Mouse (Mus musculus) heart, postnatal 0 days (tissue): ENCODE results near the gene Psmd8. TPM values are rescaled to one million over a fixed set of nuclear protein-coding genes. Genes with fewer than 3 reads are reported as not detected.
"Not testable (repeated sequence)": the region's sequence is repeated elsewhere in the genome, so short reads cannot be mapped to it uniquely, and the experiment has no call there.

Experiments
- ATAC-seq: fragments of 200-750 bp; cut with Nextera tagmentation; 2 replicates; pipeline ENCODE4 v1.8.0; 2017; ENCODE audit warnings: low read depth, moderate number of reproducible peaks, moderate library complexity; ENCODE audit not compliant: insufficient read depth
- DNase-seq: peaks from one replicate; pipeline ENCODE4 v3.0.0-alpha.2; 2016; ENCODE audit warnings: low spot score
- H3K27ac ChIP-seq: fragments of 300-500 bp; sonication (generic); 2 replicates; pipeline ENCODE4 v1.5.1; 2014; ENCODE audit warnings: low read depth, mild to moderate bottlenecking
- H3K27me3 ChIP-seq: fragments of 300-500 bp; sonication (generic); 2 replicates; pipeline ENCODE4 v1.6.1; 2014; ENCODE audit warnings: low read length, mixed read lengths; ENCODE audit not compliant: control insufficient read depth, insufficient read depth
- H3K36me3 ChIP-seq: fragments of 300-500 bp; sonication (generic); replicated peaks from 2 replicates; pipeline ENCODE4 v1.6.1; 2014; ENCODE audit warnings: low read length, mixed read lengths; ENCODE audit not compliant: control insufficient read depth, insufficient read depth
- H3K4me1 ChIP-seq: fragments of 300-500 bp; sonication (generic); 2 replicates; pipeline ENCODE4 v1.6.1; 2014; ENCODE audit warnings: antibody characterized with exemption; ENCODE audit not compliant: control insufficient read depth, insufficient read depth
- H3K4me2 ChIP-seq: fragments of 300-500 bp; sonication (generic); 2 replicates; pipeline ENCODE4 v1.6.1; 2014; ENCODE audit warnings: low read depth, mild to moderate bottlenecking, low read length, moderate library complexity
- H3K4me3 ChIP-seq: fragments of 300-500 bp; sonication (generic); 2 replicates; pipeline ENCODE4 v1.5.1; 2014; ENCODE audit warnings: low read depth, low read length
- H3K9ac ChIP-seq: fragments of 300-500 bp; sonication (generic); replicated peaks from 2 replicates; pipeline ENCODE4 v1.6.1; 2014; ENCODE audit warnings: low read depth, low read length, mixed read lengths
- H3K9me3 ChIP-seq: fragments of 300-500 bp; sonication (generic); replicated peaks from 2 replicates; pipeline ENCODE4 v1.6.1; 2016; ENCODE audit warnings: low read length; ENCODE audit not compliant: control insufficient read depth
- CTCF ChIP-seq: IDR thresholded peaks from 2 replicates; pipeline ENCODE4 v1.5.1; 2016; ENCODE audit warnings: antibody characterized with exemption, control low read depth, low read depth
- EP300 ChIP-seq: IDR thresholded peaks from 2 replicates; pipeline ENCODE4 v1.6.1; 2016; ENCODE audit warnings: antibody characterized with exemption, low read depth
- WGBS: fragments of 180-500 bp; shearing (Covaris S2); extraction: QIAGEN DNeasy Blood & Tissue Kit; methylation state at CpG from one replicate; pipeline ENCODE4 v1.1.7; 2014; 5-methylcytosine and 5-hydroxymethylcytosine counted together
- polyA plus RNA-seq: library from polyadenylated mRNA; unstranded; fragments of >200 nt; fragmentation: Nextera tagmentation; extraction: Ambion mirVana; gene quantifications from 2 replicates; pipeline ENCODE4 v1.2.1, GENCODE M21; 2015
- total RNA-seq: library from RNA; depleted of rRNA; stranded (reverse); fragments of >200 nt; gene quantifications from 2 replicates; pipeline ENCODE4 v1.2.3, GENCODE M21; 2014; ENCODE audit warnings: low replicate concordance

Psmd8 gene
- total and polyA plus RNA-seq, 2 experiments from 2014 or later, result 255 to 296 TPM

GRCm38 (mm10) chr7:29202577-29202976 is 22.1 kb upstream of the Psmd8 start:
- no peak overlapping the region for H3K27ac ChIP-seq
- DNase-seq (no peak), ATAC-seq (no peak)
- no peaks in the 10 kb centered on the region for H3K4me1 ChIP-seq
- 73% methylated on average over 5 of the region's 6 CpGs for WGBS
- H3K4me3 ChIP-seq, result no peak overlapping the region
- H3K36me3 ChIP-seq, result no peaks in the 10 kb centered on the region
- no peak overlapping the region for H3K9ac ChIP-seq
- TF ChIP-seq EP300, result no peak
- no peak for TF ChIP-seq CTCF
- no peaks in the 10 kb centered on the region for H3K9me3 ChIP-seq
- no peaks in the 10 kb centered on the region for H3K27me3 ChIP-seq
- H3K4me2 ChIP-seq, result no peak overlapping the region

- WGBS, result 67% methylated on average over 1 of the region's 1 CpGs
- not testable (repeated sequence) for ATAC-seq, H3K27ac ChIP-seq
Measured at GRCm38 (mm10) chr7:29194230-29194629, 13.7 kb upstream of the Psmd8 start.

GRCm38 (mm10) chr7:29181323-29181722 is 822 bp upstream of the Psmd8 start:
- not testable (repeated sequence) for H3K27me3 ChIP-seq, ATAC-seq, H3K27ac ChIP-seq, DNase-seq, H3K4me2 ChIP-seq, H3K4me3 ChIP-seq, H3K9me3 ChIP-seq, H3K36me3 ChIP-seq, H3K9ac ChIP-seq
- WGBS, result 97% methylated on average over 4 of the region's 4 CpGs
- peaks cover 14% of the 10 kb centered on the region for H3K4me1 ChIP-seq

More at GRCm38 (mm10) chr7:29194230-29194629, 13.7 kb upstream of the Psmd8 start:
- DNase-seq, H3K36me3 ChIP-seq, H3K27me3 ChIP-seq, H3K4me3 ChIP-seq, H3K4me2 ChIP-seq, H3K9me3 ChIP-seq, H3K4me1 ChIP-seq, H3K9ac ChIP-seq: not testable (repeated sequence)

- WGBS, result 39% methylated on average over 5 of the region's 5 CpGs
- Histone ChIP-seq H3K4me3 (peak overlapping the region; percentile 94), H3K9ac (no peak overlapping the region), H3K27ac (no peak overlapping the region), H3K4me2 (peak overlapping the region; percentile 19; the same call in 1 of the 2 replicates), H3K4me1 (peaks cover 14% of the 10 kb centered on the region), H3K27me3 (no peaks in the 10 kb centered on the region), H3K9me3 (no peaks in the 10 kb centered on the region), H3K36me3 (peaks cover 15% of the 10 kb centered on the region)
- TF ChIP-seq EP300 (no peak), CTCF (no peak)
- ATAC-seq, result no peak
- DNase-seq, result no peak
Measured at GRCm38 (mm10) chr7:29180854-29181236, 344 bp upstream of the Psmd8 start.

GRCm38 (mm10) chr7:29179323-29179722 is 1.2 kb downstream of the Psmd8 start:
- Histone ChIP-seq H3K4me3 (peak overlapping the region; percentile 94), H3K36me3 (peaks cover 30% of the 10 kb centered on the region), H3K9ac (peak overlapping the region; percentile 89), H3K4me2 (peak overlapping the region; percentile 89), H3K27me3 (no peaks in the 10 kb centered on the region), H3K9me3 (no peaks in the 10 kb centered on the region), H3K4me1 (peaks cover 14% of the 10 kb centered on the region), H3K27ac (peak overlapping the region; percentile 85)
- ATAC-seq (no peak), DNase-seq (peak; percentile 40)
- TF ChIP-seq CTCF, result no peak
- no peak for TF ChIP-seq EP300
- 16% methylated on average over 7 of the region's 7 CpGs for WGBS

GRCm38 (mm10) chr7:29178106-29178505 is 2.4 kb downstream of the Psmd8 start:
- 0 out of 2 replicates have a peak, but pooled peaks cover 5% of the 10 kb centered on the region for H3K27me3 ChIP-seq
- TF ChIP-seq CTCF (no peak), EP300 (no peak)
- H3K36me3 ChIP-seq, result peaks cover 41% of the 10 kb centered on the region
- no peak overlapping the region for H3K4me2 ChIP-seq
- no peak for DNase-seq
- no peak overlapping the region for H3K9ac ChIP-seq
- ATAC-seq, result no peak
- H3K27ac ChIP-seq, result no peak overlapping the region
- 88% methylated on average over 4 of the region's 4 CpGs for WGBS
- no peaks in the 10 kb centered on the region for H3K9me3 ChIP-seq
- peaks cover 14% of the 10 kb centered on the region for H3K4me1 ChIP-seq
- H3K4me3 ChIP-seq, result no peak overlapping the region
